Mouse (Mus musculus) c-Kit-positive CD71-negative TER-119-negative erythroid progenitor cells, embryonic 14.5 days (primary cell): ENCODE data around the gene Card10.

Source experiments
- DNase-seq: peaks from one replicate; pipeline ENCODE4 v3.0.0-alpha.2; 2013; ENCODE audit warnings: low read depth

Card10 gene

DNA sequence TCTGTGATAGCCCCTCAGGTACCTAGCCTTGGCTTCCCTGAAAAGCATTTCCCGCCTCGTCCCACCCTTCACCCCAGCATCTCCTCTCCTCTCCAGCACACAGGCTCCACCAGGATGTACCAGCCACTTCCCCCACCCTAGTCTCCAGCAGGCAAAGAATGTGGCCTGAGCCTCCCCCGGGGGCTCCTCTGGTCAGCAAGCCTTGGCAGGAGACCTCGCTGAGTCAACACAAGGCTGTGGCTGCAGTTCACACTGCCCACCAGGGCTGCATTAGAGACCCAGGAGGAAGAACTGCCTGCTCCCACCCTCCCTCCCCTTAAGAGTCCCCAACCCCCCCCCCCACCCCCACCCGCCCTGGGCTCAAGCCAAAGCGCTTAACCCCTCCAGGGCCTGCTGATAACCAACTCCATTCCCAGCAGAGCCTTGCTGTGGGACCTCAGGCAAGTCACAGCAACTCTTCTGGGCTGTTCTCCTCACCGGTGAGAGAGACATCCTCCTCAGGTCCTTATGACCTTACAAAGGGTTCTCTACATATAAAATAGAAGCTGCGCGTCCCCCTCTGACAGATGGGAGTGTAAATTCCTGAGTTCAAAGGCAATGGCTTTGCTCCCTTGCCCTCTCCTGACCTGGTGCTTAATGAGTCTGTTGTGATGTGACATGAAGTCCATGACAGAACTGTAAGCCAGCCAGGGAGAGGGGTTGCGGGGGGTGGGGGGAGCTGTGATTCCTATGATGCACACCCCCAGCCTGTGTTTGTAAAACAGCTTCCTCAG, 31.6 kb upstream of the Card10 start:
- DNase-seq: no peak

DNA sequence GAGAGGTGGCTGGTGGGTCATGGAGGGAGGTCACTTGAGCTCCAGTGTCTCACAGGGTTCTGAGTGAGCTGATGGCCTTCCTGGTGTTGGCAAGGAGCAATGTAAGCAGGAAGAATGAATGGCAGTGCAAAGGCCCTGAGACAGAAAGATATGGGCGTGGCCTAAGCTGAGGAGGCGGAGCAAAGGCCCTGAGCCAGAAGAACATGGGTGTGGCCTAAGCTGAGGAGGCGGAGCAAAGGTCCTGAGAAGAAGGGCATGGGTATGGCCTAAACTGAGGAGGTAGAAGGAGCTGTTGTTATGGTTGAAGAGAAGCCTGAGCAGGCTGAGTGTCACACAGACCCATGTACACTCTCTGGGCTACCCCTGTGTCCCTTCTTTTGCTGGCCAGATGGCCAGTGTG, 30.7 kb upstream of the Card10 start:
- DNase-seq: no peak

DNA sequence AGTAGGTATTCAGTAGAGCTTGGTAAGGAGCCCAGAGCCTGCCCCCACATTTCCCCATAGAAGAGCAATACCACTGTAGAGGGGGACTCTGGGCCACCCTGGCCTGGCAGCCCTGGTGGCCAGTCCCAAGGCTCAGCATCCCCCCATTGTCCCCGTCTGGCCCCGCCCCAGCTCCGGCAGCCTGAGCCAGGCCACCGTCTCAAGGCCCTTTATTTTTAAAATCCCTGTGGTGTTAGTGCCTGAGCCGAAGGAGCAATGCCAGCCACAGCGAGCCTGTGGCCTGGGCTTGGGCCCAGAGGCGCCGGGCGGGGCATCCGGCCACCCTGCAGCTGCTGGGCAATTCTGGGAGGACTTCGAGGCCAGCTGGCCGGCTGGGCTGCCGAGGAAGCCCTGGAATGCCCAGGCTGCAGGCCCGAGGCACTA, 29.9 kb upstream of the Card10 start:
- DNase-seq: no peak

DNA sequence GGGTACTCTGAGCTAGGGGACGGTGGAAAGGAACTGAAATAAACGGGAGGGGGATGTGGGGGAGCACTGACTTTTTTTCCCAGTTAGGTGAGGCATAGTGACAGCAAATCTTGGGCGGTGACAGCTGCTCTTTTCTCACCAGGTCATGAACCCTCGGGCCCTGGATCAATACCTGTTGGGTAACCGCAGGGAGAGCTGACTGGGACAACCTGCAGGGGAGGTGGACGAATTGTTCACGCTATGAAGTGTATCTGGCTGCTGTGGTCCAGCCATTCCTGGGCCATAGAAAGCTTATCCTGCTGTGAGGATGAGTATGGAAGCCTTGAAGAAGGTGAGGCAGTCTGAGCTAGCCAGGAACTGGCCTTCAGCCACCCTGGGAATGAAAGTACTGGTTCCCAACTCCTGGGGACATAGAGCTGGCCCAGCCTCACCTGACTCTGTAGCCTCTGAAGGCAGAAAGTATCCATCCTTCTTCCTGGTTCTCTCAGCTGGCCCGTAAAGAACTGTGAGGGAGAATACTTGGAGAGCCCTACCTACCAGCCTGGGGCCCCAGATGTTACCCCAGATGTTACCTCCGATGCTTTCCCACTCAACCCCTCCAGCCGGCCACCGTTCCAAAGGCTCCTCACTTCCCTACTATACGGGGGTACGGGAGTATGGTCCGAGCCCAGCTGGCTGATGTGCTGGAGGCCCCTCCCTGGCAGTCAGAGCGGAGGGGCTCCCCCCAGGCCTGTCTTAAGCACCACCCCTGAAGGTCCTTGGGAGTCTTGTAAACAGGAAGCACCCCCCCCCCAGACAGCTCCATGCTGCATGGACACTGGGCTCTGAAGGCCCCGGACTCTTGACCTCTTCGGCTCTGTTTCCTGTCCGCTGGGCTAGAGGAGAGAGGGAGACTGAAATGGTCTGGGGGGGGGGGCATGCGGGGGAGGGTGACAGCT, 29.1 kb upstream of the Card10 start:
- no peak for DNase-seq

DNA sequence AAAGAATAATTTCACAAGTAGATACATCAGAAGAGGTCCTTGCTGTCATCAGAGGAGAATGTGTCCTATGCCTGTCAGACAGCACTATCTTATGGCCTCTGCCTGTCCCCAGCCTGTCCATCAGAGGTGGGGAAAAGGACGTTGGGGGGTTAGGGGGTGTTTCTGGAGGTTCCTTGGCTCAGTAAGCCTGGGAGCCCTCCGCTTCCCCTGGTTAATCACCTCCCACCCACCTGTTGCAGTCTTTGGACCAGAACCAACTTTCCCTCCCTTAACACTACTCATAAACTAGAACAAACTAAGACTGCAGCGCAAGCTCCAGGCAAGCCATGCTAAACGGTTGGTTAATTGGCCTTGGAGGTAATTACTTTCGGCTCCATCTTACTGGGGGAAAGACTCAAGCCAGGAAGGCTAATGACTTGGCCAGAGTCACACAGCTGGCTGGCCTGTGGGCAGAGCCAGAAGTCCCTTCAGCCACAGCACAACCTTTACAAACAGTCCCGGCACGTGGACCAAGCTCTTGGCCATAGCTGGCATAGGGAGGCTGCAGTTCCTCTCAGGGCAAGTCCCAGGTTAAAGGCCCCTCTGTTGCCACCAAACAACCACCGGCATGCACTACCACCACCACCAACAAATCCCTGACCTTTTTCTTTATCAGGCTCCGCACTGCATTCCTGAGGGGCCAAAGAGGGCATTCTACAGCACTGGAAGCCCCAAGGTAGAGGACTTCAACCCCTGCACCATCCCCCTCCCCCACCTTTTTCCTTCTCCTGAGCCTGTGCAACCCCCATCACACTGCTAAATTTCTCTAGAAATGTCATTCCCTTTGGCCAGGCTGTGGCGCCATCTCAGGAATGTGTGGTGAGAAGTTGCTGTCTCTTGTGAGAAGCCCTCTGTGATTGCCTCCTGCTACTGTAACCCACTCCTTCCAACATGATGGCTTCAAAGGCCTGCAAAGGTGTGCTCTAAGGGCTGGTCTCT, 28.2 kb upstream of the Card10 start:
- no peak for DNase-seq

DNA sequence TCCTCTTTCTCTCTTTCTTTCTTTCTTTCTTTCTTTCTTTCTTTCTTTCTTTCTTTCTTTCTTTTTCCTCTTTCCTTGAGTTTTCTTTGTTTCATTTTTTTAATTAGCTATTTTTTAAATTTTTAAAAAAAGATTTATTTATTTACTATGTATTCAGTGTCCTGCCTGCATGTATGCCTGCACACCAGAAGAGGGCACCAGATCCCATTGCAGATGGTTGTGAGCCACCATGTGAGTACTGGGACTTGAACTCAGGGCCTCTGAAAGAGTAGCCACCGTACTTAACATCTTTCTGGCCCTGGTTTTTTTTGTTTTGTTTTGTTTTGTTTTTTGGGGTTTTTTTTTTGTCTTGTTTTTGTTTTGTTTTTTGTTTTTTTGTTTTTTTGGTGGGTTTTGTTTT, 26.8 kb upstream of the Card10 start:
- no peak for DNase-seq

DNA sequence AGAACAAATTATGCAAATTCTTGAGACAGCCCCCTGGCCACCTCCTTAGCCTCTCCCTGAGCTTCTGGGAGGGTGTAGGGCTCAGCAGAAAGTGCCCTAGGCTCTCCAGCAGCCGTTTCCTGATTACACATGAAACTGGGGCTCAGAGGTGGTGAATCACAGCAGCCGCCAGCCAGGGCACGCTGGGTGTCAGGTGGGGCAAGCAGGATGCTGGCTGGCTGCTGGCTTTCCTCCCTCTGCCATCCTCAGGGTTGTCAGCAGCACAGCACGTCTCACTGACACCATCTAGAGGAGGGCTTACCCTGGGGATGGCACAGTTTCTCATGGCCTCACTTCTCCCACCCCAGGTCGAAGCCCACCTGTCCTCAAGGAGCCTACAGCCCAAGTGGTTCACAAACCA, 25.5 kb upstream of the Card10 start:
- no peak for DNase-seq

DNA sequence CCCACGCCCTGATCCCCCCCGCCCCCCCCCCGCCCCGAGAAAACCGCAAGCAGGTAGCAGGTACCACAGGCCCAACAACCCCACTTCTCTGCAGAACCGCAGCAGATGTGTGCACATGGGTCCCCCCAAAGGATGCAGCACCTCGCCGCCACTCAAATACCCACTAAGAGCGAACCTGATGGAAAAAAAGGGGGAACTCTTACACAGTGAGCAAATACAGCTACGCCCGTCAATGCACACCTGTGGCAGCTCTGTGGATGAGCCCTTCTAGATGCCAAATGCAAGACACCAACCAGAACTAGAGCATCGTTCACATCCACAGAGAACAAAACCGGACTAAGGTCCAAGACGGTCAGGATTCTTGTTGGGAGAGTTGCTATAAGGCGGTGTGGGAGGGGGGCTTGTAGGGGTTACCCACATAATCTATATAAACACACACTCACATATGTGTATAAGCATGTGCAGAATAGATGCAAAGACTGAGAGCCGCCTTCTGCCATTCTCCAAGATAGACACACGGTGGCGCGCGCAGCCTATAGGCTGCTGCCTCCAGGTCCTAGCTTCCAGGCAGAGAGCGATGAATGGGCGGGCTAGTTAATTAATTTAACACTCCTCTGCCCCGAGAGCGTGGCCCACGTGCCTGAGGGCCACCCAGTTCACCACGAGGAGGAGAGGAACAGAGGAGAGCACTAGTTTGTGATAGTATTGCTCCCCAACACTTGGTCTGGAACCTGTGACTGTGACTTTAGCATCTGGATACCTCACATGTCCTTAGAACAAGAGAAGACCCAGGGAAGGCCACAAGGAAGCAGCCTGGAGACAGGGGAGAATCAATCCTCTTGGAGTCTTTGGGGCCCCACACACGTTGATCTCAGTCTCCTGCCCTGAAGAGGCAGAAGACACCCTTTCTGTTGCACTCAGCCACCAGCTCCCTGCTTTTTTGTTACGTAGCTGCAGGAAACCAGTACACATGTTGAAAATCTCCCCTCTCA, 23.7 kb upstream of the Card10 start:
- DNase-seq: peak; percentile 53

DNA sequence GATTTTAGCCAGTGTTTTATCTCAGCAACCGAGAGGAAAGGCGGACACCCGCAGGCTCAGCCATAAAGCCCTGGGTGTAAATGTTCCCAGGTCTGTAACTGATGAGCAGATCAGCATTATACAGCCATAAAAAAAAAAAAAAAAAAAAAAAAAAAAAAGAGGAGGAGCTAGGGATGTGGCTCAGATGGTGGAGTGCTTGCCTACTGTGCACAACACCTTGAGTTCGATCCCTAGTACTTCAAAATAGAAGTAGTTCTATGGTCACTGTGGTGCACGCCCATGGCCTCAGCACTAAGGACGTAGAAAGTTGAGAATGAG, 13.2 kb upstream of the Card10 start:
- DNase-seq: no peak

DNA sequence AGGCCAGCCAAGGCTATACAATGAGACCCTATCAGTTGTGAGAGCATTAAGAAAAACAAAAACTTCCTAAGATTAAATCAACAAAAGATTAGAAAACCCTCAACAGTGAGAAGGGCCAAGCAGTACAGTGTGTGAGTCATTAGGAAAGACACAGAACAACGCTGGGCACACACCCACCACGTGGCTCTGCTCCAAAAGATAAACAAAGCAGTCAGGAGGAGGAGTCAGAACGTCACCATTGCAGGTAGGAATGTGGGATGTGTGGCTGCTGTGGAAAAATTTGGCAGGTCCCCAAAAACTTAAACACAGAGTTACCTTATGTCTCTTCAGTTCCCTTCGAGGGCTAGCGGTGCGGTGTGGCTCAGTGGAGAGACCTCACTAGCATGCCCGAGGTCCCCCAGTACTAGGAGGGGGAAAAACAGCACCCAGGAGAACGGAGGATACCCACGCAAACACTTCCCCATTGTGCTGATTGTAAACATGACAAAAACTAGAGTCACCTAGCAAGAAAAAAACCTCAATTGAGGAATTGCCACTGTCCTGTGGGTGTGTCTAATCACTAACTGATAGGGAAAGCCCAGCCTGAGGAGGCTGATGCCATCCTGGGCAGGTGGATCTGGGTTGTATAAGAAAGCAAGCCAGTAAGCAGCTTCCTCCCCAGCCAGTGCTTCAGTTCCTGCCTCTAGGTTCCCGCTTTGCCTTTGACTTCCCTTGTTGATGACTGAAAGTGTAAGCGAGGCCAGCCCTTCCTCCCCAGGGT, 12.7 kb upstream of the Card10 start:
- no peak for DNase-seq

DNA sequence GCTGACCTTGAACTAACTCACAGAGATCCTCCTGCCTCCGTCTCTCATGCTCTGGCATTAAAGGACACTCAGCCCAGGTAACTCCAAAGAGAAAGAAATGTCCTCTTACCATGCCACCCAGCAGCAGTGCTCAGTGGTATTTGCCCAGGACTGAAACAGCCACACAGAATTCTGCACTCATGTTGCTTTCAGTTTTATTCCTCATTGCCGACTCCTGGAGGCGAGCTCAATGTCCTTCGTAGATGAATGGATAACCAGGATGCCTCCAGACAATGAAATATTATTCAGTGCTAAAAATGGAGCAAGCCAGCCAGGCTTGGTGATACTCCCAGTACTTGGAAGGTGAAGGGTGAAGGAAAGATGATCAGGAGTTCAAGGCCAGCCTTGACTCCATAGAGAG, 10.8 kb upstream of the Card10 start:
- DNase-seq: no peak

DNA sequence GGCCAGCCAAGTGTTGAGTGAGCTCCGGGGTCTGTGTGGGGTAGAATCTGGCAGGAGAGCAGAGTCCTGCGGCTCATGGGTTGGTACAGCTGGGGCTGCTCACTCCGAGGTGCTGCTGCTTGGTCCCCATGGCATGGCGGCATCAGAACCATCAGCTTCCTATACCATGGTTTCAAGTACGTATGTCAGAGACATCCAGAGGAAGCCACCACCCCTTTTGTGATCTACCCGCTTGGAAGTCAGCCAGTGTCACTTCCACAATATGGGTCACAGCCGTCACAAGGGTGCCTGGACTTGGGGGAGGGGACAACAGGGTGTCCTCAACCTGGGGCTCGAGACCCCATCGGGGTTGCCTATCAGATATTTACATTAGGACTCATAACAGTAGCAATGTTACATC, 7.3 kb upstream of the Card10 start:
- no peak for DNase-seq

DNA sequence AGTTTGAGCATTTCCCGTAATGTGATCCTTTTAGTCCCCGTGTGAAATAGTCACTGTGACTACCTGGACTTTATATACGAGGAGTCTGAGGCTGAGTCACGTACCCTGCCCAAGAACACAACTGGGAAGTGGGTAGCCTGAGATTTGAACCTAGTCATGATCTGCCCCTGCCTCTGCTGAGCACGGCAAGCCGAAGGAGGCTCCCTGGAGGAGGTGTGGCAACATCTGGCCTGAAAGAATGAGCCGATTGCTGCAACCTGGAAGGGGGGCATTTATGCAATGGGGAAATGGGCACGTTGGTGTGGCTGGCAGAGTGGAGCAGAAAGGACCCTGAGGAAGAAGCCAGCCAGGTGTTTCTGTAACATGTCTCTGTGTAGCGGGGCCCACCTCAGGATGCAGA, 6.9 kb upstream of the Card10 start:
- DNase-seq: no peak

DNA sequence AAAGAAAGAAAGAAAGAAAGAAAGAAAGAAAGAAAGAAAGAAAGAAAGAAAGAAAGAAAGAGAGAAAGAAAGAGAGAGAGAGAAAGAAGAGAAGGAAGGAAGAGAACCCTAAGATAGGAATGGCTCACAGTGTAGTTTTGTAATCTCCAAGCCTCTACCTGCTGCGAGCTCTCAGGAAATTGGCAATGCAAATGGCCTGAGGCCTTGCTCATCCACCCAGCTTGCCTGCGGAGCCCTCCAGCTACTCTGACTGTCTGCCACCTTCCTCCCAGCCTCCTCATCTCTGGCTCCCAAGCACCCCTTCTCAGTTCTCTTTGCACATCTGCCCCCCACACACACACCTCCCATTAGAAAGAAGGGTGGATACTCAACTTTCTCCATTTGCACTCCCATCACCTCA, 6.1 kb upstream of the Card10 start:
- no peak for DNase-seq

DNA sequence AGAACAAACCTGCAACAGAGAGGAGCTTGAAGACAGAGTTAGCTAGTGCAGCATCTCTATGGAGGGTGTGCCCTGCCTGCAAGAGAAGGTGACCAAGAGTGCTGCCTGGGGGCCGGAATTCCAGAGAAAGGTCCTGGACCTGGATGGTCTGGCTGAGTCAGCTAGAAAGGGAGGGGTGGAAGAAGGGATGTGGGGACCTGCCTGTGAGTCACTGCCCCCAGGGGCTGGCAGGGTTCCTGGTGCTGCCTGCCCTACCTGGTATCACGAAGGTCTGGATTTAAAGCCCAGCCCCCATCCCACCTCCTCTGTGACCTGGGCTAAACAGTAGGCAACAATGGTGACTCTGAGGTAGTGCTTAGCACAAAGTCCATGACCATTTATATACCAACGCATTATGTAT, 4.3 kb upstream of the Card10 start:
- DNase-seq: no peak

DNA sequence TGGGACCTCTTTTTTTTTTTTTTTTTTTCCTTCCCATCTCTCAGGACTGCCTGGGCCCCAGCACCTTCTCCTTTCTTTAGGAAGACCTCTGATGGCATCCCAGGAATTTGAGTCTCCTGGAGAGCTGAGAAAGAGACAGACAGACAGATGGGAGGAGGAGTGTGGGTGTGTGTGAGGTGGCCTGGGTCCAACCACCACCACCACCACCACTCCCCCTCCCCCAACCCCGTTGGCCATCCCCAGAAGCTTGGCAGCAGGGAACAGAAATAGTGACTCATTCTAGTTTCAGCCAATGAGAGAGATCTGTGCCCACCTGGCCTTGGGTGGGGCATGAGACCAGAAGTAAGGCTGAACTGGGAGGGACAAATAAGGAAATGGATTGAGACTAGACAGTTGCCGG, 3.8 kb upstream of the Card10 start:
- DNase-seq: no peak

DNA sequence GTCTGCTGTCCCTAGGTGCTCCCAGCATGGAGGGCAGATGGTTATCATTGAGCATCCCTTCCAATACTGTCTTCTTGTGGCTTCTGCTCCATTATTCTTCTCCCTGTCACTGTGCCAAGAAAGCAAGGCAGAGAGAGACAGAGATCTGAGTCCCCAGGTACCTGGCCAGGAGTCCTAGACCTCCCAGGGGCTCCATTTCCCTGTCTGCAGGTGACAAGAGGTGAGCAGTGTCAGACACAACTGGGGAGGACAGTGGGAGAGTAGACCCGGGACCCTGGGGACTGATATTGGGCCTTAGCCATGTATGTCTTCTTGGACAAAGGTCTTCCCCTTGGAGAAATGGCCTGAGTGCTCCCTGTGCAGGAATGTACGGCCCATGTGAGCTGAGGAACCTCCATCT, 2.5 kb upstream of the Card10 start:
- no peak for DNase-seq

DNA sequence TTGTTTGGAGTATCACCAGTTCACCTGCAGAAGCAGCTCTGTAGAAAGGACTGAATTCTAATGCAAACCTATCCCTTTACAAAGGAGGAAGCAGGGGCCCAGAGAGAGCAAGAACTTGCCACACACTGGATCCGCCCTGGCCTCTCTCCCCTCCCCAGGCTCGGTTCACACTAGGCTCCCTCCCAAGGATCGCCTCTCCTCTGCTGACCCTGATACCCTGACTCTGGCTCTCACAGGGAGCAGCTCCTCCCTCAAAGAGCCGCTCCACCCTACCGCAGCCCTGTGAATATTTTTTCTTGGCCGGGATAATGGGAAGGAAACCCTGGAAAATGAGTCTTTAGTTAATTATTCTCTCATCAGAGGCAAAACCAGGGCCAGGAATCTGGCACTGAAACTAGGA, 1.5 kb upstream of the Card10 start:
- DNase-seq: no peak

DNA sequence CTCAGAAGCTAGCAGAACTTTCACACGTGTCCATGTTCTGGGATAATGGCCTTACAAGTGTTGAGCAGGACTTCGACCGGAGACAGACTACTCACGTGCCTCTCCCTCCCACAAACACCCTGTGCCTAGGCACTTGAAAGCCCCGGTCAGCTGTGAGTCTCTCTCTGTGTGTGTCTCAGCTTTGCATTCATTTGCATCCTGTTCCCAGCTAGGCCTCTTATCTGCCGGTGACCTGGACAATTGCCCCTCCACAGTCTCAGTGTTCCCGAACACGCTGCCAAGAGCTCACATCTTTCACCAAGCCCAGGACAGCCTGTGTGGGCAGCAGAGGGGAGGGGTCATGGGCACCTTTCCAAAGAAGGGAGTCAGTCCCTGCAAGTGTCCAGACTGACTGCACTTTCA, 658 bp upstream of the Card10 start:
- DNase-seq: no peak

DNA sequence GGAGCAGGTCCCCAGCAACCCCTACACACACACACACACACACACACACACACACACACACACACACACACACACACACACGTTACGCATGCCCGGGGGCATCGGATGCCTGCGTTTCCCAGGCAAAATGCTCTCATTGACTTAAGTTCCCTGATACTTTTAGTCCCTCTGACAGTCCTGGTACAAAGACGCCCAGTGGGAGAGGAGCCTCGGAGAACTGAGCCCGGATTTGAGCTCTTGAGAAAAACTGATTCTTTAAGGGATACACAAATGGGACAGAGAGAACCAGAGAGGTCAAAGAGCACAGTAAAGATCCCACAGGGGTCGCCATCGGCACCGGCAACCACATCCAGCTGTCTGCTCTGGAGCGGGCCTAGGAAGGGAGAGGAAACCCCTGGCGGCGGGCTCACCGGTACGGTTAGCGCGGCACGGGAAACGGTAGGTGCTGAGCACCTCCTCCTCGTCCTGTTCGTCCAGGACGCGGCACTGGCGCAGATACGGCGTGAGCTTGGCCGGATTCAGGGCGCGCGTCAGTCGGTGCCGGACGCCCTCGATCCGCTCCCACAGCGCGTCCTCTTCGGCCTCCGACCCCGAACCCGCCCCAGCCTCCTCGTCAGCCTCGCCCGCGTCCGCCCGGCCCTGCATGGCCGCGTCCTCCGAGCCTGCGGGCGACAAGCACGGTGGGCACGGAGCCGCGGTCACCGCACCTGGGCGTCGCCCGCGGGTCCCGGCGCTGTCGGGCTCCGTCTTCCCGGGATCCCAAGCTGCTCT, 686 bp downstream of the Card10 start:
- no peak for DNase-seq
